Mouse (Mus musculus) neural tube, embryonic 11.5 days (tissue): ENCODE results near the gene Dnah14. TPM values are rescaled to one million over a fixed set of nuclear protein-coding genes. Genes with fewer than 3 reads are reported as not detected.

ENCODE experiments used
- ATAC-seq: fragments of 200-750 bp; cut with Nextera tagmentation; 2 replicates; pipeline ENCODE4 v1.8.0; 2017; ENCODE audit warnings: moderate number of reproducible peaks, mild to moderate bottlenecking, moderate TSS enrichment, moderate library complexity; ENCODE audit not compliant: insufficient read depth, low FRiP score, low TSS enrichment
- DNase-seq: peaks from one replicate; pipeline ENCODE4 v3.0.0-alpha.2; 2015; ENCODE audit warnings: low spot score
- H3K27ac ChIP-seq: fragments of 300-500 bp; sonication (generic); 2 replicates; pipeline ENCODE4 v1.5.1; 2014; ENCODE audit warnings: low read depth, mild to moderate bottlenecking, low read length
- H3K27me3 ChIP-seq: fragments of 300-500 bp; sonication (generic); 2 replicates; pipeline ENCODE4 v1.6.1; 2014; ENCODE audit warnings: mild to moderate bottlenecking, low read length, mixed read lengths; ENCODE audit not compliant: control insufficient read depth, insufficient read depth
- H3K36me3 ChIP-seq: fragments of 300-500 bp; sonication (generic); 2 replicates; pipeline ENCODE4 v1.6.1; 2014; ENCODE audit warnings: mild to moderate bottlenecking, low read length, moderate library complexity, mixed read lengths; ENCODE audit not compliant: control insufficient read depth, insufficient read depth
- H3K4me1 ChIP-seq: fragments of 300-500 bp; sonication (generic); 2 replicates; pipeline ENCODE4 v1.6.1; 2014; ENCODE audit warnings: low read length, mixed read lengths; ENCODE audit not compliant: control insufficient read depth, insufficient read depth
- H3K4me2 ChIP-seq: fragments of 300-500 bp; sonication (generic); 2 replicates; pipeline ENCODE4 v1.6.1; 2014; ENCODE audit warnings: low read depth, mild to moderate bottlenecking, moderate library complexity
- H3K4me3 ChIP-seq: fragments of 300-500 bp; sonication (generic); 2 replicates; pipeline ENCODE4 v1.5.1; 2014; ENCODE audit warnings: low read depth, low read length
- H3K9ac ChIP-seq: fragments of 300-500 bp; sonication (generic); 2 replicates; pipeline ENCODE4 v1.6.1; 2014; ENCODE audit warnings: mild to moderate bottlenecking, low read length
- H3K9me3 ChIP-seq: fragments of 300-500 bp; sonication (generic); 2 replicates; pipeline ENCODE4 v1.6.1; 2016; ENCODE audit warnings: low read length; ENCODE audit not compliant: control insufficient read depth
- WGBS: fragments of 180-500 bp; shearing (Covaris S2); extraction: QIAGEN DNeasy Blood & Tissue Kit; methylation state at CpG from one replicate; pipeline ENCODE4 v1.1.7; 2014; 5-methylcytosine and 5-hydroxymethylcytosine counted together
- polyA plus RNA-seq: library from polyadenylated mRNA; unstranded; fragments of >200 nt; fragmentation: Nextera tagmentation; extraction: Ambion mirVana; gene quantifications from 2 replicates; pipeline ENCODE4 v1.2.1, GENCODE M21; 2014

Dnah14 gene
- polyA plus RNA-seq, 1 experiment from 2014 or later, result 2.1 TPM

DNA sequence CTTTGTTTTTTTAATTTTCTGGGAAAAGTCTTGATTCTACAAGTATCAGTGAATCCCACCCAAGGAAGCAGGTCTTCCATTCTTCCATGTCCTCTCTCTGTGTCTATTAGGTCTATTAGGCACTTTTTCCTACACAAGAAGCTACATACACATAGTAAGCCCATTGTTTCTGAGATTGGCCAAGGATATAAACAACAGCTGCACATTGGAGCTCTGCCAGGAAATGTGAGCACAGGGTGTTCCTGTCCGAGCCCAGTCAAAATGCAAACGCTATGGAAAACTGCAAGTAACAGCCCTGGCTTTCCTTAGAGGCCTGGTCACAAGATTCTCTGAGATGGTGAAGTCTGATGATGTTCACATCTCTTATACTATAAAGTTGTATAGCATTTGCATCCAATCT lies 217.2 kb downstream of the Dnah14 start:
- Histone ChIP-seq H3K4me1 (no peaks in the 10 kb centered on the region), H3K36me3 (no peaks in the 10 kb centered on the region), H3K9me3 (no peaks in the 10 kb centered on the region), H3K9ac (no peak overlapping the region), H3K27me3 (no peaks in the 10 kb centered on the region), H3K4me2 (no peak overlapping the region), H3K4me3 (no peak overlapping the region), H3K27ac (no peak overlapping the region)
- WGBS, result 69% methylated on average over 2 of the region's 2 CpGs
- ATAC-seq, result no peak
- DNase-seq, result no peak

- no peak for ATAC-seq
- H3K9ac ChIP-seq, result no peak overlapping the region
- H3K27ac ChIP-seq, result no peak overlapping the region
- no peaks in the 10 kb centered on the region for H3K36me3 ChIP-seq
- no peaks in the 10 kb centered on the region for H3K27me3 ChIP-seq
- H3K4me1 ChIP-seq, result no peaks in the 10 kb centered on the region
- WGBS, result 90% methylated on average over 3 of the region's 3 CpGs
- no peak for DNase-seq
- H3K4me3 ChIP-seq, result no peak overlapping the region
- no peaks in the 10 kb centered on the region for H3K9me3 ChIP-seq
- no peak overlapping the region for H3K4me2 ChIP-seq
Measured at GRCm38 (mm10) chr1:181799911-181800310, 223.6 kb downstream of the Dnah14 start.

DNA sequence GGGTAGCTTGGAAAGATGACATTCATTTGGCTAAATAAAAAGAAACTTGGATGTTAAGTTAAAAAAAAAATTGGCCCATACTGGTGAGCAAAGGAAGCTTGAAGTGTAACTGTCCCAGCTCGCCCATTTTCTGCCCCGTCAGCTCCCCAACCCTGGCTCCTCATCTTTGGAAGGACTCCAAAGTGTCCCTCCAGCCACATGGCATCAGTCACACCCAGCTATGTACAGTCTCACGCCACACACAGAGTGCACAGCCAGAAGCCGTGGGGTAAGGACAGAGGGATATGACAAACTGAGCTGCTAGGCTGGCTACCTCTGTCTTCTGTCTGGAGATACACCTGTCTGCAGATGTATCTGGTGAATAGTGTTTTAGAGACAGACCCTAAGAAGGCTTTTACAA lies 224.3 kb downstream of the Dnah14 start:
- H3K27me3 ChIP-seq, result no peaks in the 10 kb centered on the region
- no peak overlapping the region for H3K4me3 ChIP-seq
- ATAC-seq (no peak), DNase-seq (no peak)
- H3K4me1 ChIP-seq, result no peaks in the 10 kb centered on the region
- no peaks in the 10 kb centered on the region for H3K36me3 ChIP-seq
- no peak overlapping the region for H3K27ac ChIP-seq
- H3K4me2 ChIP-seq, result no peak overlapping the region
- H3K9ac ChIP-seq, result no peak overlapping the region
- no peaks in the 10 kb centered on the region for H3K9me3 ChIP-seq
- 86% methylated on average over 4 of the region's 4 CpGs for WGBS

DNA sequence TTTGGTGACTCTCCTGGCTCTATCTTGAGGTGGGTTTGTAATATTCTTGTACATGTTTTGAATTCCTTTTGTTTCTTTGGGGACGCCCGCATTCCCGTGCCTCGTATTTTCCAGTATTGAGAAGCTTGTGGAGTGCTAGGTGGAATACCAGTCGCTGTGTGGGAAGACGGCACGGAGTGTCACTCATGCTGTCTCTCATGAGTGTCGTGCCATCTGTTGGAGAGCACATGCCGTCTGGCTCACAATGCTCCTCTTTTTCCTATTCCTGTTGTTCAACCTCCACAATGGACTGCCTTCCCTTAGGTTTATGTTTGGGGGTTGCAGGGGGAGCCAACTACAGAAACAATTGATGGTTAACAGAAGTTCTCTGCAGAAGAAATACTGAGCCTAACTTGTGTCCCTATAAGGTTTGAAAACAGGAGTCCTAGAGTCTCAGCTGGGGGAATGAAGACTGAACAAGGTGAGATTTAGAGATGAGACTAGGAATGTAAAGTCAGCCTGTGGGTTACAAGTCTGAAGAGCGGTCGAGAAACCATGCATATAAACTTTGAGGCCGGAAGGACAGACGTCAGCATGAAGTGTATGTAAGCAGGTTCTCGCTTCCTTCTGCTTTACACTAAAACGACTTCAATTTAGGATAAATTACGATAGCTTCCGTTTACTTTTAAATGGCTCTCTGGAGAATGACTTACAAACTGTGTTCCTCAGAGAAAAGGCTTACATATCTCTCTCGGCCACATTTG lies 235.3 kb downstream of the Dnah14 start:
- Histone ChIP-seq H3K4me3 (no peak overlapping the region), H3K4me2 (no peak overlapping the region), H3K9ac (no peak overlapping the region), H3K36me3 (peaks cover 7% of the 10 kb centered on the region; the same call in 1 of the 2 replicates), H3K27ac (no peak overlapping the region), H3K27me3 (no peaks in the 10 kb centered on the region), H3K4me1 (no peaks in the 10 kb centered on the region), H3K9me3 (no peaks in the 10 kb centered on the region)
- WGBS, result 92% methylated on average over 18 of the region's 18 CpGs
- no peak for ATAC-seq
- DNase-seq, result no peak

- Histone ChIP-seq H3K9ac (no peak overlapping the region), H3K9me3 (no peaks in the 10 kb centered on the region), H3K4me1 (no peaks in the 10 kb centered on the region), H3K36me3 (peaks cover 25% of the 10 kb centered on the region), H3K27me3 (no peaks in the 10 kb centered on the region), H3K4me2 (no peak overlapping the region), H3K4me3 (no peak overlapping the region), H3K27ac (no peak overlapping the region)
- ATAC-seq (no peak), DNase-seq (no peak)
- WGBS, result 94% methylated on average over 7 of the region's 7 CpGs
Measured at GRCm38 (mm10) chr1:181826716-181827115, 250.4 kb downstream of the Dnah14 start.

GRCm38 (mm10) chr1:181828365-181828764 lies 252.0 kb downstream of the Dnah14 start:
- ATAC-seq (no peak), DNase-seq (no peak)
- Histone ChIP-seq H3K9me3 (no peaks in the 10 kb centered on the region), H3K27me3 (no peaks in the 10 kb centered on the region), H3K4me3 (no peak overlapping the region), H3K27ac (no peak overlapping the region), H3K36me3 (peaks cover 33% of the 10 kb centered on the region), H3K4me1 (no peaks in the 10 kb centered on the region), H3K4me2 (no peak overlapping the region), H3K9ac (no peak overlapping the region)
- WGBS, result 92% methylated on average over 5 of the region's 5 CpGs

- ATAC-seq, result no peak
- Histone ChIP-seq H3K4me1 (no peaks in the 10 kb centered on the region), H3K27me3 (no peaks in the 10 kb centered on the region), H3K4me2 (no peak overlapping the region), H3K9me3 (no peaks in the 10 kb centered on the region), H3K9ac (no peak overlapping the region), H3K27ac (no peak overlapping the region), H3K36me3 (peaks cover 37% of the 10 kb centered on the region), H3K4me3 (no peak overlapping the region)
- no peak for DNase-seq
- WGBS, result 89% methylated on average over 5 of the region's 5 CpGs
Measured at GRCm38 (mm10) chr1:181832720-181833119, 256.4 kb downstream of the Dnah14 start.

DNA sequence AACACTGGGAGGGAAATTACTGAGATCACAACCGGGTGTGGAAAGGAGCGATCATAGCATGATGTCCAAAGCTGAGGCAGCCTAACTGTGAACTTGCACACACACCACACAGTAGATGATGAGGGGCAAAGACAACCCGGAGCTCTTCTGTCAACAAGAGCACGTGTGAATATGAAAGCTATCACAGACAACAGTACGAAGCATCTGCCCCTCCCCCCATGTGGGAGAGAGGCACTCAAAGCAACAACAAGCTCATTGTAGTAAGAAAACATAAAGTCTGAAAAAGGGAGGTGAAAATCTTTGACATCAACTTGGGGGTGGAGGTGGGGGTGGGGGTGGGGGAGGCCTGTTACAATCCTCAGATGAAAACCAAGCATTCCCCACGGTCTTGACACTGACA lies 256.8 kb downstream of the Dnah14 start:
- Histone ChIP-seq H3K4me2 (no peak overlapping the region), H3K9me3 (no peaks in the 10 kb centered on the region), H3K27me3 (no peaks in the 10 kb centered on the region), H3K27ac (no peak overlapping the region), H3K4me1 (no peaks in the 10 kb centered on the region), H3K9ac (no peak overlapping the region), H3K4me3 (no peak overlapping the region), H3K36me3 (peaks cover 33% of the 10 kb centered on the region)
- 92% methylated on average over 6 of the region's 6 CpGs for WGBS
- DNase-seq, result no peak
- ATAC-seq, result no peak

- ATAC-seq, result no peak
- Histone ChIP-seq H3K9me3 (no peaks in the 10 kb centered on the region), H3K27ac (no peak overlapping the region), H3K27me3 (no peaks in the 10 kb centered on the region), H3K4me2 (no peak overlapping the region), H3K36me3 (peaks cover 10% of the 10 kb centered on the region), H3K9ac (no peak overlapping the region), H3K4me1 (peaks cover 17% of the 10 kb centered on the region), H3K4me3 (no peak overlapping the region)
- no peak for DNase-seq
- WGBS, result 90% methylated on average over 5 of the region's 5 CpGs
Measured at GRCm38 (mm10) chr1:181838111-181838510, 261.8 kb downstream of the Dnah14 start.
